Mouse (Mus musculus): Measurements from ENCODE around the gene Ddx31.
A peak's percentile ranks its signal among the peaks of the same experiment; 100 is the strongest.

Gene Ddx31

DNA sequence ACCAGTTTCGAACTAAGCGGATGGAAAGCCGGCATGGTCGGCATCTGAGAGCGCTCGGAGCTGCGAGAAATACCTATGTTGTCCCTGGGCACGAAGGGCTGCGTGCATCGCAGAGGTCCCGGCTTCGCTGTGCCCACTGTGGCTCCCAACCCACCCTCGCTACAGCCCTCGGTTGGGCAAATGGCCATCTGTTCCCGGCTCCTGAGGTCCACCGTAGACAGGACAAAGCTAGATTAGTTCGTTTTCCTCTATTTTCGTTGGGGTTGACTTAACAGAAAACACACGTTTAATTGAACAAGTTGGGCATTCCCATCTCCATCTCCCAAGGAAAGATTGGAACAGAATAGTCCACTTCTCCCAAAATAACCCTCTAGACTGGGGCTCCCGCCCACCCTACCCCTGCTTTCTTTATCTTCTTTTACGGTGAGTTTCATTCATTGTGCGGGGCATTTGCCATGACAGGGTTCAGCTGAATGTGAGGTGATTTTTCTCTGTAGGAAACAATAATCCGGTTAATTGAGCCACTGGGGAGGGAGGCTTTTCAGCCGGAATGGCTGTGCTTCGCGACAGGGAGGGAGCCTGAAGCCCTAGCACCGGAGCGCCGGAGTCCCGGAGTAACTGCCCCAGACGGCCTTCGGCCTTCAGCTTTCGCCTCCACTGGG is 72.0 kb downstream of the Ddx31 start:
- DNase-seq (ENCODE audit: low read depth) = no peak

DNA sequence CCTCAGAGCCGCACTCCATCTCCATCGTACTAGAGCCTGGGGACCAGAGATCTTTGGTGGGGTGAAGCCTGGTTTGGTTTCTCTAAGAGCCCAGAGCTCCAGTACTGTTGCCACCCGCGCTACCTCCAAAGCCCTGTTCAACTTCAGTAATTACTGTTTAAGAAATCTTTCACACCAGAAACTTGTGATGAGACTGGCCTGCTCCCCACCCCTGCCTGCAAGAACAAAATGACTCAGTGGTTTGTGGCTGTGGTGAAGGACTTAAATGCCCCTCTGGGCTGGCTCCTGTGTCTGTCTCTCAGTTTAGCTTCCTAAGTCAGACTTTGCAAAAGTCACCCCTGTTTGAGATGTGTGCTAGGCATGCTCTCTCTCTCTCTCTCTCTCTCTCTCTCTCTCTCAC is 72.8 kb downstream of the Ddx31 start:
- no peak for DNase-seq (ENCODE audit: low read depth)

DNA sequence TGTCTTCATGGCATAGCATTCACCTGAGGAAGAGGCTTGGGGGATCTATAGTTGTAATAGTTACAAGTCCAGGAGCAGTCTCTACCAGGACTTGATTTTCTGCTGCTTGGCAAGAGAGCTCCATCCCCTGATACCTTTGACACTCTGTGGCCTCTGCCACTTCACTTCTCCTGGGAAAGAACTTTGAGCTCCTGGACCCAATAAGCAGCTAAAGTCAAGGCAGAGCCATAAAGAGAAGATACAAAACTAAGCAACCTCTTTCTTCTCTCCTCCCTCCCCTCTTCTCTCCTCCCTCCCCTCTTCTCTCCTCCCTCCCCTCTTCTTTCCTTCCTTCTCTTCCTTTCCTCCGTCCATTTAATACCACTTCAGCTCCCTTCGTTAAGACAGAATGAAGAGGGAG is 73.9 kb downstream of the Ddx31 start:
- no peak for DNase-seq (ENCODE audit: low read depth)

GRCm38 (mm10) chr2:28915104-28915738 is 75.0 kb downstream of the Ddx31 start:
- no peak for DNase-seq (ENCODE audit: low read depth)

DNA sequence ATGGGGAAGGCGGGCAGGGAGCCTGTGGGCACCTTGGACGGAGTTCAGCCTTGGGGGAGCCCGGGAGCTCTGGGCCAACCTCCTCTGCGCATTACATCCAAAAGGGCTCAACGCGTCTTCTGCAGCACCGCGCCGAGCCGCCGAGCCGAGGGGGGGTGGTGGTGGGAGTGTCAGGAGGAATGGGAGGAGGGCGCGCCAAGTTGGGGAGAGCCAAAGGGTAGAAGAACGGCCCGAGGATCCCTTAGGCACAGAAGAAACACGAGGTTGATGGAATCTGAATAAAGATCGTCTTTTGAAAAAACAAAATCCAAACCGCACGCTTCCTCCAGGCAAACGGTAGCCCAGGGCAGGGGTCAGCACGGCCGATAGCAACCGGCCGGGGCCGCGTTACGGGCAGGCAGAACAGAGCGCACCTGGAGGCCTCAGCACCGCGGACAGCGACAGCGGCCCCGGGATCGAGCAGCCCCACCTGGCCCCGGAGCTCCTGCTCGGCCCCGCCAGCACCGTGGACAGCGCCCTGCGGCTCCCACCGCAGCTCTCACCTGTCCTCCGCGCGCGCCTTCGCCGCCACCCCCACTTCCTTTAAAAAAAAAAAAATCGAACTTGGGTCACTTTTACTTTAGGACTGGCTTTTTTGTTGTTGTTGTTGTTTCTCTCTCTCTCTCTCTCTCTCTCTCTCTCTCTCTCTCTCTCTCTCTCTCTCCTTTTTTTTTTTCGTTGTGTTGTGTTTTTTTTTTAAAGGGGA is 75.7 kb downstream of the Ddx31 start:
- DNase-seq (ENCODE audit: low read depth) = no peak

DNA sequence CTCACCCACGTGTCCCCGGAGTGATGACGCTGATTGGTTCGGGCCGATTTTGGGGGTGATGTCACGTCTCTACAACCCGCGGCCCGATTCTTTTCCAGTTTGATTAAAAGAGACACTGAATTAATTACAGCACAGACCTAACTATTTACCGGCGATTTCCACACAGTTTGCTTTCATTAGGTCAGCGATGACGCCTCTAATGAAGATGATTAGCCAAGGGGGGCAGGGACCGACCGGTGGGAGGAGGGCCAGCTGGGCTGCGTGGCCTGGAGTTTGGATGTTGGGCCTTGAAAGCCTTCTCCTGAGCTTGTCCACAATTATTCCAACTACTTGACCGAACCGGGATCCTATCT is 76.3 kb downstream of the Ddx31 start, which contains the start of gene Barhl1:
Gene Barhl1 (minus strand): TSS at position 156 of the 353 bp plus-strand sequence.
- no peak for DNase-seq (ENCODE audit: low read depth)

GRCm38 (mm10) chr2:28917156-28917517 is 76.9 kb downstream of the Ddx31 start:
- no peak for DNase-seq (ENCODE audit: low read depth)

DNA sequence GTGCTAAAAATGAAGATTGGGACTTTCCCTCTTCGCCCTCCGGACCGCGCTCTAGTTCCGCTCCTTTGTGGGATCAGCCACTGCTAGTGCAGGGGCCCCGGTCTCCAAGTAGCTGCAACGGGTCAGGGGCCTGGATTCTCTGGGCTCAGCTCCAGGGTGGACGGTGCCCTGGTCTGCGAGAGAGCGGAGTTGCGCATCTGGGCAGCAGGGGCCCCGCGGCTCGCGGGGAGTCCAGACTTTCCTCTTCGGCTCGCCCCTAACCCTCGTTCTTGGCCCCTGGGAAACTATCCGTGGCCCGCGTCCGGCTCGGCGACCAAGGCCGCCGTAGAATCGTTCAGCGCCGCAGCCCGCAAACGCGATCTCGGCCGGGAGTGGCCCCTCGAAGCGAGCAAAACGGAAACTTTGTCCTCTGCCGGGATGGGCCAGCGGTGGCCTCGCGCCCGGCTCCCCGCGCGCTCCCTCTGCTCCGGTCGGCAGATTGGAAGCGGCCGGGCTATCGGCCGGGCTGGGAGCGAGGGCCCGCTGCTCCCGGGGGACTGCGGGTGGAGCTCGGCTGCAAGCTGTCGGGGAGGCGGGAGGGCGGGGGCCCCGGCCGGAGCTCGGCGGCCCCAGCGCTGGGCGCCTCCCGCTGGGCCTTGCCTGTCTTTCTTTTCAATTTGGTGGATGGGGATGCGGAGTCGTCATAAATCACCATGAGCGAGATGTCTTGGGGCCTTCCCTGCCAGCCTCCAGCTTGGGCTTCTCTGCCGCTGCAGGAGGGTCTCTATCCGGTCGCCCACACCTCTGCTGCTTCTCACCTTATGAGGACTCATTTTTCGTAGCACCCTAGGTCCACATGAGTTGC is 77.5 kb downstream of the Ddx31 start:
- no peak for DNase-seq (ENCODE audit: low read depth)

DNA sequence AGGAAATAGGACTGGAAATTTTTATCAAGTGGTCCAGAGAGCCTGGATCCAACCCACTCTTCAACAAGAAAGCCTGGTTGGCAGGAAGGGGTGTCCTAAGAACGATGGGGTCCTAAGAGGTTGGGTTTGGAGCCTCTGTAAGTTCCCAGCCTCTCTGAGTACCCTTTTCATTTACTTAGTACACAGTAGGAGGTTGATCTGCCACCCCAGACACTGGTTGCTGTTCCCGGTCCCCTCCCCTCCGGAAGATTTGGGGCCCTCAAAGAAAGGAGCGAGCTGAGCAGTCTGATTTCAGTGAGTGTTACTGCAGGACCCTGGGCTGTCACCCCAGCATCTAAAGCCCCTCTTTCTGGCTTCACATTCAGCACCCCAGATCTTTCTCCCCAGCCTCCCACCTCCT is 78.8 kb downstream of the Ddx31 start:
- no peak for DNase-seq (ENCODE audit: low read depth)

DNA sequence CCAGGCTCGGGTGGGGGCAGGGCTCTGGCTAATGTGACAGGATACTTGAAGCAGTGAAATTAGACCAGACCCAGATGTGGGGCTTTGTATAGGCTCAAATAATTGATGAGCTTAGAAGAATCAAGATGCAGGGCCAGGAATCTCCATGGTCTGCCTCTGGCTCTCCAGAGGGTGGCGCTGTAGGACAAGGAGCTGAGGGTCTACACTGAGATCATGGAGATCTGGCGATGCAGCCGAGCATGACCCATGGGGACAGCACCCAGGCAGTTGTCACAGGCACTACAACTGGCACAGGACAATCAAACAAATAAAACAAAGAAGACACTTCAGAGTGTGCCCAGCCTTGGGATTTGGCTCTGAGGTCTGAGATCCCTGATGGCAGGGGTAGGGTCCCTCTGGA is 83.7 kb downstream of the Ddx31 start:
- DNase-seq (ENCODE audit: low read depth) = peak; percentile 74

- no peak for DNase-seq (ENCODE audit: low read depth)
Measured at GRCm38 (mm10) chr2:28930571-28930970, 90.4 kb downstream of the Ddx31 start.

DNA sequence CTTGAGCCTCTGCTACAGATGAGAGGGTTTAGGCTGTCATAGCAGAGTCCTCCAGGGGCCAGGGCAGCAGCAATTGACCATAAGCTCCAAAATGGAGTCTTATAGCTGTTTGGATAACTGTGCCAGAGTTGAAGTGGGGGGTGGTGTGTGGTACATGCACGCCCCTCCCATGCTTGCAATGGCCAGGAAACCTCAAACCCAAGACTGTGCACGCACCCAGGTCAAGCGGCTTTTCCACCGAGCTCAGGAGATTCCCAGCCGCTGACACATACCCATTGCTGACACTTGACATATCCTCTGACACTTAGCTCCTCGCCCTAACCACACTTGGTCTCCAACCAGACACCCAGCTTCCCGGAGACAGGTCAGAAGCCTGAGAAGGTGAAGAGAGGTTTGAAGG is 98.8 kb downstream of the Ddx31 start:
- no peak for DNase-seq (ENCODE audit: low read depth)

DNA sequence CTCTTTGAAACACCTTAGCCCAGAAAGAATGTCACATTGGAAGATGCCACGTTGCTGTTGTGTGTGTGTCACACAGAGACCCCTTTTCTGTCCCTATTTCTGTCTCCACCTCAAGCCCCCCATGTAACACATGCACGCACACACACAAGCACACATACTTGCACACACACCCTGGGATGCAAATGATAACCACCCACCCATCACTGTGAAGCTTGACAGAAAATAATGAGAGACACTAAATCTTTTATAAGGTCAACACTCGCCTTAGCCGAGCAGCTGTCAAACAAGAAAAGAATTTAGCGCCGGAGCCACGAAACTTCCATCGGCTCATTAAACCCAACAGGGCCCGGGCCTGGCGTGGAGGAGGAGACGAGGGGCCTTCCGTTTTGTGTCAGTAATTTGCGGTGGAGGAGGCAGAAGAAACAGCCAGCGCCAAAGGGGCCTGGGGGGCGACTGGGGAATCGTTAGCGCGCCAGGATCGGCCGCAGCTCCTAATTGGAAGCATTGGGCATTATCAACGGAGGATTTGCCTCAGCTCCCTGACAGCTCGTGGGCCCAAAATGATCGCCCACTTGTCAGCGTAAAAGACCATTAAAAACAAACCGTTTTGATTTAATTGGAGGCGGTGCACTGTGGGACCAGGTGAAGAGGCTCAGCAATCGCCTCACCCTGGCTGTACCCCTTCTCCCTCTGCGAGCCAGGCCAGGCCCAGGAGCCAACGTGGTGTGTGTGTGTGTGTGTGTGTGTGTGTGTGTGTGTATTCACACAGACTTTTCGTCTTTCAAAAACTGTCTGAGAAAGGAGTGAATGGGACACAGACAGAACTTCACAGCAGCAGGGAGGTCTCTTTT is 103.7 kb downstream of the Ddx31 start:
- DNase-seq (ENCODE audit: low read depth) = no peak

- no peak for DNase-seq (ENCODE audit: low read depth)
Measured at GRCm38 (mm10) chr2:28945388-28945787, 105.2 kb downstream of the Ddx31 start.

DNA sequence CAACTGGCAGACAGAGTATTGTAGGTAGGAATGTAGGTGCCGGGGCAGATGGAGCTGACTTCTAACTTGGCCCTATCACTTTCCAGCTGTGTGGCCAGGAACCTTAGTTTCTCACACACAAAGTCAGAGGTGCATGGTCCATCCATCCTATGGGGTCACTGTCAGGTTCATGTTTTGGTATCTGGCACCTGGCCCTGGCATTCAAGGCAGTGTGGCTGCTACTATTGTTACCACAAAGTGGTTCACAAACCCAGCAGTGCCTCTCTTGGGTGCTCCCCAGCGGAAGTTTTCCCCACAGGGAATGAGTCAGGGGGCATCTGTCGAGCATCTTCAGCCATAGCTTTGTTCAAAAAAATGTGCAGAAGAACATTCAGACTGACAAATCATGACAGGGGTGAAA is 106.1 kb downstream of the Ddx31 start:
- no peak for DNase-seq (ENCODE audit: low read depth)

- no peak for DNase-seq (ENCODE audit: low read depth)
Measured at GRCm38 (mm10) chr2:28952981-28953380, 112.8 kb downstream of the Ddx31 start.

GRCm38 (mm10) chr2:28954595-28954994 is 114.4 kb downstream of the Ddx31 start:
- DNase-seq (ENCODE audit: low read depth) = no peak
